9 mouse cellular contexts compared by ENCODE assay signal in genomic region chr2:146217227-146217980, GRCm38 (mm10). TPM values are rescaled to one million over a fixed set of nuclear protein-coding genes. Genes with fewer than 3 reads are reported as not detected.
A peak's percentile ranks its signal among the peaks of the same experiment; 100 is the strongest.
DNase-seq lines count a peak whose midpoint lies in the region; ATAC-seq and TF ChIP-seq lines count a peak whose summit lies in the region.
"Had no signal": no experiment of that assay in that cellular context is flagged by ENCODE, and none has a peak within 500 bp of the region (broad histone marks: within the 10 kb centered on the region; RNA-seq: fewer than 3 reads in every experiment).

No protein-coding gene starts in this region.

- H3K9me3 ChIP-seq in lung, embryonic 15.5 days = no peaks in the 10 kb centered on the region
- no peaks in the 10 kb centered on the region for H3K9me3 ChIP-seq in embryonic facial prominence, embryonic 12.5 days
- no peaks in the 10 kb centered on the region for H3K9me3 ChIP-seq in hindbrain, embryonic 14.5 days (ENCODE audit: control insufficient read depth, low read length)
- no peaks in the 10 kb centered on the region for H3K9me3 ChIP-seq in neural tube, embryonic 15.5 days (replicated peaks)

- TF ChIP-seq CTCF in lung, adult 2 months (IDR thresholded peaks at IDR 0.05; ENCODE audit: insufficient read depth, low read length) = no peak

- no peaks in the 10 kb centered on the region for H3K36me3 ChIP-seq in lung, embryonic 15.5 days
- H3K36me3 ChIP-seq in embryonic facial prominence, embryonic 12.5 days = no peaks in the 10 kb centered on the region
- H3K36me3 ChIP-seq in hindbrain, embryonic 14.5 days (replicated peaks; ENCODE audit: control insufficient read depth, insufficient read depth) = no peaks in the 10 kb centered on the region
- no peaks in the 10 kb centered on the region for H3K36me3 ChIP-seq in neural tube, embryonic 15.5 days

- H3K27me3 ChIP-seq in lung, embryonic 15.5 days = peaks cover 91% of the 10 kb centered on the region
- peaks cover 65% of the 10 kb centered on the region for H3K27me3 ChIP-seq in embryonic facial prominence, embryonic 12.5 days
- peaks cover 28% of the 10 kb centered on the region for H3K27me3 ChIP-seq in hindbrain, embryonic 14.5 days (ENCODE audit: control insufficient read depth, insufficient read depth, low read length)
- peaks cover 27% of the 10 kb centered on the region for H3K27me3 ChIP-seq in neural tube, embryonic 15.5 days (replicated peaks)

- no peak overlapping the region for H3K27ac ChIP-seq in lung, embryonic 15.5 days
- H3K27ac ChIP-seq in embryonic facial prominence, embryonic 12.5 days = no peak overlapping the region
- peak overlapping the region; percentile 59 for H3K27ac ChIP-seq in hindbrain, embryonic 14.5 days
- no peak overlapping the region for H3K27ac ChIP-seq in neural tube, embryonic 15.5 days (replicated peaks)

- DNase-seq in lung, adult 2 months = no peak
- DNase-seq in hindbrain, embryonic 14.5 days (ENCODE audit: low spot score) = no peak
- DNase-seq in layer of hippocampus, postnatal 14 days (ENCODE audit: low spot score in 2 of 2) = no peak
- no peak for DNase-seq in adrenal gland, adult 18-20 months (ENCODE audit: low spot score in 2 of 2)
- DNase-seq: adrenal gland, postnatal 25 days had no signal

- H3K9ac ChIP-seq in lung, embryonic 15.5 days = no peak overlapping the region
- H3K9ac ChIP-seq in embryonic facial prominence, embryonic 12.5 days = no peak overlapping the region
- H3K9ac ChIP-seq in hindbrain, embryonic 14.5 days = no peak overlapping the region
- H3K9ac ChIP-seq in neural tube, embryonic 15.5 days (replicated peaks) = no peak overlapping the region

- H3K4me1 ChIP-seq in lung, embryonic 15.5 days = peaks cover 36% of the 10 kb centered on the region
- H3K4me1 ChIP-seq in lung, adult 2 months (ENCODE audit: control insufficient read depth, insufficient read depth, low read length) = peaks cover 9% of the 10 kb centered on the region
- peaks cover 17% of the 10 kb centered on the region for H3K4me1 ChIP-seq in embryonic facial prominence, embryonic 12.5 days
- peaks cover 34% of the 10 kb centered on the region for H3K4me1 ChIP-seq in hindbrain, embryonic 14.5 days (replicated peaks; ENCODE audit: control insufficient read depth, insufficient read depth, low read length)
- peaks cover 41% of the 10 kb centered on the region for H3K4me1 ChIP-seq in neural tube, embryonic 15.5 days

- no peak overlapping the region for H3K4me3 ChIP-seq in lung, embryonic 15.5 days
- H3K4me3 ChIP-seq in lung, adult 2 months (replicated peaks; ENCODE audit: extremely low read depth, low read depth, low read length) = no peak overlapping the region
- H3K4me3 ChIP-seq in embryonic facial prominence, embryonic 12.5 days = 0 out of 2 replicates have a peak overlapping the region, but pooled peaks have one; percentile 10
- no peak overlapping the region for H3K4me3 ChIP-seq in hindbrain, embryonic 14.5 days (replicated peaks; ENCODE audit: low read length)
- no peak overlapping the region for H3K4me3 ChIP-seq in neural tube, embryonic 15.5 days (replicated peaks)

- no peak overlapping the region for H3K4me2 ChIP-seq in lung, embryonic 15.5 days
- peak overlapping the region; percentile 48; the same call in 1 of the 2 replicates for H3K4me2 ChIP-seq in embryonic facial prominence, embryonic 12.5 days (replicated peaks)
- H3K4me2 ChIP-seq in hindbrain, embryonic 14.5 days (replicated peaks) = peak overlapping the region; percentile 49
- H3K4me2 ChIP-seq in neural tube, embryonic 15.5 days = peak overlapping the region; percentile 58

- WGBS in lung, embryonic 15.5 days = 2% methylated on average over 16 of the region's 16 CpGs
- 4% methylated on average over 16 of the region's 16 CpGs for WGBS in lung, adult 2 months
- WGBS in embryonic facial prominence, embryonic 12.5 days = under 1% methylated on average over 16 of the region's 16 CpGs
- WGBS in hindbrain, embryonic 14.5 days = 3% methylated on average over 16 of the region's 16 CpGs
- WGBS in neural tube, embryonic 15.5 days = 2% methylated on average over 16 of the region's 16 CpGs

- peak; percentile 72; the same call in 1 of the 2 replicates for ATAC-seq in lung, embryonic 15.5 days (ENCODE audit: borderline replicate concordance, extremely low read depth, low FRiP score, low TSS enrichment)
- ATAC-seq in embryonic facial prominence, embryonic 12.5 days (ENCODE audit: insufficient number of reproducible peaks, insufficient read depth, low FRiP score, low TSS enrichment) = no peak
- ATAC-seq in hindbrain, embryonic 14.5 days (ENCODE audit: low FRiP score) = no peak
- no peak for ATAC-seq in neural tube, embryonic 15.5 days (ENCODE audit: low FRiP score)
- ATAC-seq in frontal cortex, adult (ENCODE audit: low TSS enrichment) = no peak

- TF ChIP-seq POLR2A in lung, adult 2 months (IDR thresholded peaks at IDR 0.05; ENCODE audit: borderline replicate concordance, extremely low read depth, low read depth, low read length) = no peak

RNA-seq across cellular contexts. Expression of gene Insm1, which starts 4.3 kb away (rescaled TPM):
- polyA plus RNA-seq in lung, embryonic 15.5 days (2015; fragmentation: Nextera tagmentation; extraction: Ambion mirVana) = 0.11 and 0.15 TPM in 2 replicates
- polyA plus RNA-seq in lung, adult 2 months (2012; rRNA removed) = 0.15 and 0.51 TPM in 2 replicates
- polyA plus RNA-seq in embryonic facial prominence, embryonic 12.5 days (2016; fragmentation: Nextera tagmentation; extraction: Ambion mirVana) = 2.0 and 2.2 TPM in 2 replicates
- 2.6 and 4.1 TPM in 2 replicates for polyA plus RNA-seq in hindbrain, embryonic 14.5 days (2014; fragmentation: Nextera tagmentation; extraction: Ambion mirVana)
- polyA plus RNA-seq in neural tube, embryonic 15.5 days (2015; fragmentation: Nextera tagmentation; extraction: Ambion mirVana) = 0.93 and 1.2 TPM in 2 replicates
- total RNA-seq in layer of hippocampus, postnatal 14 days (2021) = 1 to 10 TPM; 7.2 to 8.4 TPM
- total RNA-seq in adrenal gland, adult 18-20 months (2021) = 1 to 10 TPM; 5.6 to 7.0 TPM
